Mouse (Mus musculus): ENCODE data around the gene Aasdh. TPM values are rescaled to one million over a fixed set of nuclear protein-coding genes. Genes with fewer than 3 reads are reported as not detected.

Aasdh gene
- polyA plus RNA-seq, 1 experiment from 2014 or later = 19.5 TPM

DNA sequence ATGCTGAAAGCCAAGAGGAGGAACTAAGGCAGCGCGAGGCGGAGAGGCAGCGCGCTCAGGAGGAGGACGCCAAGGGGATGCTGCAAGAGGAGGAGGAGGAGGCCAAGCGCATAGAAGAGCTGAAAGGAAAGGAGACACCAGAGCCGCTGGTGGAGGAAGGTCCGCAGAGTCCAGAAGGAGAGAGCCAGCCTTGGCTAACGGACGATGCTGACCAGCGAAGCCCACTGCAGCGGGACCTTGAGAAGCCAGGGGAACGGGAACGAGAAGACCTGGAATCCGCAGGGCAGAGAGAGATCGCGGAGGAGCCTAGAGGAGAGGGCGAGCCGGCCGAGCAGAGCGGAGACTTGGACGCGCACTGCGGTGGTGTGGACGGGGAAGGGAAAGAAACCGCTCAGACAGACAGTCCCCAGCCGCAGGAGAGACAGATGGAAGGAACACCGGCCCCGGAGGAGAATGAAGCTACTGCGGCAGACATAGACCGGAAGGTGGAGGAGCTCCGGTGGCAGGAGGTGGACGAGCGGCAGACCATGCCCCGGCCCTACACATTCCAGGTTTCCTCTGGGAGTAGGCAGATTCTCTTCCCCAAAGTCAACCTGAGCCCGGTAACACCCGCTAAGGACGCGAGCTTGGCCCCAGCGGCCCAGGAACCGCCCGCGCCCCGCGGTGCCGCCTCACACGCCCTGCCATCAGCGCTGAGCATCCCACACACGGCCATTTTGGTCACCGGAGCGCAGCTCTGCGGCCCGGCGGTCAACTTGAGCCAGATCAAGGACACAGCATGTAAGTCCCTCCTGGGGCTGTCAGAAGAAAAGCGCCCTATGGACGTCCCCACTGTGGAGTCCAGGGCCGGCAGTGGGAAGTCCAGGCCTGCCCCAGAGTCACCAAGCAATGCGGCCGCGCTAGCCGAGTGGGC is 48.0 kb downstream of the Aasdh start:
- peak; percentile 39 for DNase-seq
- Histone ChIP-seq H3K4me2 (ENCODE audit: low read length) (peak overlapping the region; percentile 36), H3K9ac (replicated peaks; ENCODE audit: low read length) (no peak overlapping the region), H3K9me3 (ENCODE audit: control insufficient read depth, low read length) (no peaks in the 10 kb centered on the region), H3K36me3 (ENCODE audit: control insufficient read depth, insufficient read depth, low read length) (peaks cover 51% of the 10 kb centered on the region), H3K4me3 (replicated peaks; ENCODE audit: low read depth, low read length) (peak overlapping the region; percentile 10), H3K27me3 (ENCODE audit: control insufficient read depth, insufficient read depth, low read length) (peaks cover 23% of the 10 kb centered on the region), H3K27ac (replicated peaks; ENCODE audit: low read depth, low read length) (no peak overlapping the region), H3K4me1 (ENCODE audit: control insufficient read depth, insufficient read depth, low read length) (0 out of 2 replicates have a peak, but pooled peaks cover 3% of the 10 kb centered on the region)
- WGBS = 23% methylated on average over 62 of the region's 62 CpGs
- no peak for ATAC-seq (ENCODE audit: low FRiP score, low TSS enrichment)

- Histone ChIP-seq H3K27me3 (ENCODE audit: control insufficient read depth, insufficient read depth, low read length) (peaks cover 23% of the 10 kb centered on the region), H3K9me3 (ENCODE audit: control insufficient read depth, low read length) (no peaks in the 10 kb centered on the region), H3K4me3 (replicated peaks; ENCODE audit: low read depth, low read length) (no peak overlapping the region), H3K4me1 (ENCODE audit: control insufficient read depth, insufficient read depth, low read length) (0 out of 2 replicates have a peak, but pooled peaks cover 4% of the 10 kb centered on the region), H3K9ac (replicated peaks; ENCODE audit: low read length) (no peak overlapping the region), H3K36me3 (ENCODE audit: control insufficient read depth, insufficient read depth, low read length) (peaks cover 55% of the 10 kb centered on the region), H3K27ac (replicated peaks; ENCODE audit: low read depth, low read length) (no peak overlapping the region), H3K4me2 (ENCODE audit: low read length) (peak overlapping the region; percentile 36; the same call in 1 of the 2 replicates)
- DNase-seq (peak; percentile 47), ATAC-seq (ENCODE audit: low FRiP score, low TSS enrichment) (no peak)
- WGBS = 24% methylated on average over 25 of the region's 25 CpGs
Observed at GRCm38 (mm10) chr5:76855829-76856600, 49.3 kb downstream of the Aasdh start.

GRCm38 (mm10) chr5:76853549-76853948 is 51.8 kb downstream of the Aasdh start:
- peak; percentile 84 for ATAC-seq (ENCODE audit: low FRiP score, low TSS enrichment)
- Histone ChIP-seq H3K9me3 (ENCODE audit: control insufficient read depth, low read length) (no peaks in the 10 kb centered on the region), H3K9ac (replicated peaks; ENCODE audit: low read length) (no peak overlapping the region), H3K27me3 (ENCODE audit: control insufficient read depth, insufficient read depth, low read length) (peaks cover 23% of the 10 kb centered on the region), H3K4me1 (ENCODE audit: control insufficient read depth, insufficient read depth, low read length) (0 out of 2 replicates have a peak, but pooled peaks cover 7% of the 10 kb centered on the region), H3K4me2 (ENCODE audit: low read length) (no peak overlapping the region), H3K27ac (replicated peaks; ENCODE audit: low read depth, low read length) (no peak overlapping the region), H3K36me3 (ENCODE audit: control insufficient read depth, insufficient read depth, low read length) (peaks cover 43% of the 10 kb centered on the region), H3K4me3 (replicated peaks; ENCODE audit: low read depth, low read length) (no peak overlapping the region)
- 12% methylated on average over 10 of the region's 10 CpGs for WGBS
- peak; percentile 94 for DNase-seq

DNA sequence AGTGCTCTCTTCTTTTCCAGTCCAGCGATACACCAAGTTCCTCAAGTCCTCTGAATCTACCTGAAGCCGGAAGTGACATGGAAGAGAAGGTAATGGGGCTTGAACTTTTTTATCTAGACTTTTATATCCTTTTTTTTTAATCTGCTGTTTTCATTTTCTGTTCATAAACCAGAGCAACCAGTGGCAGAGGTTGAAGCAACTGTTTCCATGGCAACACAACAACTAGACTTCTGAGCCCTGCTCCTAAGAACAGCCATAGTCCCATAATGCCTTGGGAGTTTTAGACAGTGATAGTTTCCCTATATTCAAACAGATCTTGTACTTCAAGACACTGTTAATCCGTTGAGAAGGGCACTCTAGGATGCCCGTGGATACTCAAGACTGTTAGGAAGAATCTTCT is 54.0 kb downstream of the Aasdh start:
- H3K4me1 ChIP-seq (ENCODE audit: control insufficient read depth, insufficient read depth, low read length) = 0 out of 2 replicates have a peak, but pooled peaks cover 4% of the 10 kb centered on the region
- 79% methylated on average over 4 of the region's 4 CpGs for WGBS
- H3K4me3 ChIP-seq (replicated peaks; ENCODE audit: low read depth, low read length) = no peak overlapping the region
- peaks cover 29% of the 10 kb centered on the region for H3K36me3 ChIP-seq (ENCODE audit: control insufficient read depth, insufficient read depth, low read length)
- peak; percentile 61 for DNase-seq
- H3K27ac ChIP-seq (replicated peaks; ENCODE audit: low read depth, low read length) = no peak overlapping the region
- H3K9me3 ChIP-seq (ENCODE audit: control insufficient read depth, low read length) = no peaks in the 10 kb centered on the region
- peaks cover 16% of the 10 kb centered on the region for H3K27me3 ChIP-seq (ENCODE audit: control insufficient read depth, insufficient read depth, low read length)
- no peak for ATAC-seq (ENCODE audit: low FRiP score, low TSS enrichment)
- H3K9ac ChIP-seq (replicated peaks; ENCODE audit: low read length) = no peak overlapping the region
- no peak overlapping the region for H3K4me2 ChIP-seq (ENCODE audit: low read length)

- 93% methylated on average over 6 of the region's 6 CpGs for WGBS
- H3K9ac ChIP-seq (replicated peaks; ENCODE audit: low read length) = no peak overlapping the region
- H3K36me3 ChIP-seq (ENCODE audit: control insufficient read depth, insufficient read depth, low read length) = peaks cover 13% of the 10 kb centered on the region
Observed at GRCm38 (mm10) chr5:76847106-76847505, 58.2 kb downstream of the Aasdh start.

DNA sequence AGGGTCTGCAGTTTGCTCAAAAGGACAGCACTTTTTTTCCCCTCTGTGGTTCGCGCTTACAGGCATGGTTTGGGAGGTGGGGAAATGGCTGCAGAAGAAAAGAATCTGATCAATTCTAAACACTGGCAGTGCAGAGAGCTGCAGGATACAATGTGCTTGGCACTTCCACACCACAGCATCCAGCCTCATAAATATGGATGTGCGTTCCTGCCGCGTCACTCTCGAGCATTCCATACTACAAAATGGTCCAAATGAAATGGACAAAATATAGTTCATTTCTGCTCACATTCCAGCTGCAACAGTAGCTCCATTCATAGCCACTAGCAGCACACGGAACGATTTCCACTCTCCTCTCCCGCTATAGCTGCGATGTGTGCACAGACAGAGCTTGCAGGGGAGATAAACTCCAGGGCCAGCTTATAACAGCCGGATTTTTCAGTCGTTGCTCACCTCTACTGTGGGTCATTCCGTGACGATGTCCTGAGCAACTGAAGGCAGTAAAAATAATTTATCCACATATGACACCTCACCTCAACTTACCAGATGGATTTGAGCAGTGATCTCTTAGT is 60.6 kb downstream of the Aasdh start:
- peaks cover 15% of the 10 kb centered on the region for H3K4me1 ChIP-seq (ENCODE audit: control insufficient read depth, insufficient read depth, low read length)
- peak overlapping the region; percentile 60 for H3K27ac ChIP-seq (replicated peaks; ENCODE audit: low read depth, low read length)
- 0 out of 2 replicates have a peak overlapping the region, but pooled peaks have one; percentile 2 for H3K4me2 ChIP-seq (ENCODE audit: low read length)
- H3K27me3 ChIP-seq (ENCODE audit: control insufficient read depth, insufficient read depth, low read length) = no peaks in the 10 kb centered on the region
- ATAC-seq (ENCODE audit: low FRiP score, low TSS enrichment) = peak; percentile 17; the same call in 1 of the 2 replicates
- DNase-seq = peak; percentile 57
- 56% methylated on average over 14 of the region's 14 CpGs for WGBS
- no peak overlapping the region for H3K9ac ChIP-seq (replicated peaks; ENCODE audit: low read length)
- no peaks in the 10 kb centered on the region for H3K9me3 ChIP-seq (ENCODE audit: control insufficient read depth, low read length)
- H3K4me3 ChIP-seq (replicated peaks; ENCODE audit: low read depth, low read length) = no peak overlapping the region
- peaks cover 18% of the 10 kb centered on the region for H3K36me3 ChIP-seq (ENCODE audit: control insufficient read depth, insufficient read depth, low read length)

More at GRCm38 (mm10) chr5:76847106-76847505, 58.2 kb downstream of the Aasdh start:
- H3K4me3 ChIP-seq (replicated peaks; ENCODE audit: low read depth, low read length) = no peak overlapping the region
- peaks cover 19% of the 10 kb centered on the region for H3K4me1 ChIP-seq (ENCODE audit: control insufficient read depth, insufficient read depth, low read length)
- H3K27me3 ChIP-seq (ENCODE audit: control insufficient read depth, insufficient read depth, low read length) = no peaks in the 10 kb centered on the region
- no peak for DNase-seq
- H3K4me2 ChIP-seq (ENCODE audit: low read length) = no peak overlapping the region
- no peak overlapping the region for H3K27ac ChIP-seq (replicated peaks; ENCODE audit: low read depth, low read length)
- ATAC-seq (ENCODE audit: low FRiP score, low TSS enrichment) = no peak
- H3K9me3 ChIP-seq (ENCODE audit: control insufficient read depth, low read length) = no peaks in the 10 kb centered on the region

DNA sequence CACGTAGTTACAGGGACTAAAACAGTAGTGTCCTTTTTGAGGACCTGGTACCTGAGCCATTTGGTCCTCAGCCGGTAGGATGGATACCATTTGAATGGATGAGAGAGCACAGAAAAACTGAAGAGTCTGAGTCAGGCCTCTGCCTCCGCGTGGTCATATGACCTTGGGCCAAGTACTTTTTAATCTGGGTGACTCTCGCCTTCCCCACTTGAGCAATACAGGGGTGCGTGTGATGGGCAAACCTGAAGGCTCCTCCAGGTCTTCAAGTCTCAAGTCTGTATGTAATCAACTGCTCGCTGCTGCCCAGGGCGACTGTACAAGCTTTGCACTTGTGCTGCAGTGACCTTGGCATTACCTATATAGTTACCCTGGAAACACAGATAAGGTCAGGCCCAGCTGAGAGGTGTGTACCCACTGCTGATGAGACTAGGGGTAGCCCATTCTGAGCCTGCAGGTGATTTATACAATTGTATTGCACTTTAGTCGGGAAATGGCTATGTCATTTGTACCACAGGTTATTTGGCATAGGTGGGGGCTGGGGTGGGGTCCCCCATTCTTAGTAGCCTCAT is 61.4 kb downstream of the Aasdh start:
- H3K27me3 ChIP-seq (ENCODE audit: control insufficient read depth, insufficient read depth, low read length) = no peaks in the 10 kb centered on the region
- no peak for DNase-seq
- H3K4me1 ChIP-seq (ENCODE audit: control insufficient read depth, insufficient read depth, low read length) = peaks cover 15% of the 10 kb centered on the region
- H3K4me2 ChIP-seq (ENCODE audit: low read length) = no peak overlapping the region
- H3K27ac ChIP-seq (replicated peaks; ENCODE audit: low read depth, low read length) = 0 out of 2 replicates have a peak overlapping the region, but pooled peaks have one; percentile 60
- no peaks in the 10 kb centered on the region for H3K9me3 ChIP-seq (ENCODE audit: control insufficient read depth, low read length)
- H3K9ac ChIP-seq (replicated peaks; ENCODE audit: low read length) = no peak overlapping the region
- WGBS = 89% methylated on average over 9 of the region's 9 CpGs
- H3K4me3 ChIP-seq (replicated peaks; ENCODE audit: low read depth, low read length) = no peak overlapping the region
- peak; percentile 15; the same call in 1 of the 2 replicates for ATAC-seq (ENCODE audit: low FRiP score, low TSS enrichment)
- peaks cover 15% of the 10 kb centered on the region for H3K36me3 ChIP-seq (ENCODE audit: control insufficient read depth, insufficient read depth, low read length)

GRCm38 (mm10) chr5:76843448-76843847 is 61.9 kb downstream of the Aasdh start:
- Histone ChIP-seq H3K36me3 (ENCODE audit: control insufficient read depth, insufficient read depth, low read length) (peaks cover 15% of the 10 kb centered on the region), H3K27ac (replicated peaks; ENCODE audit: low read depth, low read length) (no peak overlapping the region), H3K4me2 (ENCODE audit: low read length) (no peak overlapping the region), H3K4me1 (ENCODE audit: control insufficient read depth, insufficient read depth, low read length) (peaks cover 15% of the 10 kb centered on the region), H3K27me3 (ENCODE audit: control insufficient read depth, insufficient read depth, low read length) (no peaks in the 10 kb centered on the region), H3K9me3 (ENCODE audit: control insufficient read depth, low read length) (no peaks in the 10 kb centered on the region), H3K4me3 (replicated peaks; ENCODE audit: low read depth, low read length) (no peak overlapping the region), H3K9ac (replicated peaks; ENCODE audit: low read length) (no peak overlapping the region)
- DNase-seq = peak; percentile 82
- ATAC-seq (ENCODE audit: low FRiP score, low TSS enrichment) = 0 out of 2 replicates have a peak, but pooled peaks have one; percentile 51
- 24% methylated on average over 4 of the region's 4 CpGs for WGBS
